Mouse (Mus musculus): ENCODE measurements around the gene Cfc1. TPM values are rescaled to one million over a fixed set of nuclear protein-coding genes. Genes with fewer than 3 reads are reported as not detected.

The Cfc1 gene
- total RNA-seq, 1 experiment = 0.58 TPM

- TF ChIP-seq CHD2 (IDR thresholded peaks at IDR 0.05; ENCODE audit: low read depth, low read length) (no peak), MAFK (IDR thresholded peaks at IDR 0.05; ENCODE audit: insufficient read depth, low read depth, low read length) (no peak), ZC3H11A (IDR thresholded peaks at IDR 0.05; ENCODE audit: borderline replicate concordance, low read depth, low read length) (no peak), ZNF384 (IDR thresholded peaks at IDR 0.05; ENCODE audit: low read depth, low read length) (no peak), HCFC1 (IDR thresholded peaks at IDR 0.05; ENCODE audit: borderline replicate concordance, insufficient read depth, low read length) (no peak)
- in situ Hi-C loops (cut with MboI; ENCODE audit: low sequenced_read_pairs in 2 of 2, unreplicated experiment in 2 of 2) = no loop called here
- no peak for DNase-seq (ENCODE audit: low read depth, low spot score)
Measured at GRCm38 (mm10) chr1:34554275-34554674, 18.8 kb downstream of the Cfc1 start.

GRCm38 (mm10) chr1:34560843-34561242 is 25.4 kb downstream of the Cfc1 start, which contains the start of gene Prss40:
Gene Prss40, minus strand, starts transcription at chr1:34560943.
- H3K9ac ChIP-seq (ENCODE audit: insufficient read depth, low read depth, low read length, poor library complexity, severe bottlenecking) = 0 out of 2 replicates have a peak within 1 kb of the TSS, but pooled peaks have one; percentile 11
- peaks cover 0 to 2% of the 10 kb centered on the region in 2 experiments; a peak in 1 of 4 replicates for H3K4me1 ChIP-seq (ENCODE audit: control insufficient read depth in 2 of 2, insufficient read depth in 2 of 2, low read length in 2 of 2, poor library complexity in 1 of 2)
- no peaks in the 10 kb centered on the region for H3K36me3 ChIP-seq (ENCODE audit: control insufficient read depth, insufficient read depth, low read length, poor library complexity, severe bottlenecking)
- H3K9me3 ChIP-seq (ENCODE audit: control insufficient read depth, insufficient read depth, low read depth, low read length) = no peaks in the 10 kb centered on the region
- DNase-seq (ENCODE audit: low read depth, low spot score) = no peak
- H3K27ac ChIP-seq (ENCODE audit: insufficient read depth, low read depth, low read length, poor library complexity, severe bottlenecking) = no peak within 1 kb of the TSS
- TF ChIP-seq ZNF384 (IDR thresholded peaks at IDR 0.05; ENCODE audit: low read depth, low read length) (no peak), MAFK (IDR thresholded peaks at IDR 0.05; ENCODE audit: insufficient read depth, low read depth, low read length) (no peak), CHD2 (IDR thresholded peaks at IDR 0.05; ENCODE audit: low read depth, low read length) (no peak), HCFC1 (IDR thresholded peaks at IDR 0.05; ENCODE audit: borderline replicate concordance, insufficient read depth, low read length) (no peak), ZC3H11A (IDR thresholded peaks at IDR 0.05; ENCODE audit: borderline replicate concordance, low read depth, low read length) (no peak)
- in situ Hi-C loops (cut with MboI; ENCODE audit: low sequenced_read_pairs in 2 of 2, unreplicated experiment in 2 of 2) = no loop called here
- H3K4me3 ChIP-seq (ENCODE audit: insufficient read depth in 1 of 2, low read depth in 1 of 2, low read length in 2 of 2, poor library complexity in 1 of 2, severe bottlenecking in 1 of 2) = peak within 1 kb of the TSS in 1 of 2 experiments; percentile 5; a peak in 1 of 4 replicates

More at GRCm38 (mm10) chr1:34554275-34554674, 18.8 kb downstream of the Cfc1 start:
- Histone ChIP-seq H3K4me3 (ENCODE audit: insufficient read depth in 1 of 2, low read depth in 1 of 2, low read length in 2 of 2, poor library complexity in 1 of 2, severe bottlenecking in 1 of 2) (no peak overlapping the region), H3K9me3 (ENCODE audit: control insufficient read depth, insufficient read depth, low read depth, low read length) (no peaks in the 10 kb centered on the region), H3K4me1 (ENCODE audit: control insufficient read depth in 2 of 2, insufficient read depth in 2 of 2, low read length in 2 of 2, poor library complexity in 1 of 2) (no peaks in the 10 kb centered on the region), H3K9ac (ENCODE audit: insufficient read depth, low read depth, low read length, poor library complexity, severe bottlenecking) (no peak overlapping the region), H3K36me3 (ENCODE audit: control insufficient read depth, insufficient read depth, low read length, poor library complexity, severe bottlenecking) (no peaks in the 10 kb centered on the region), H3K27ac (ENCODE audit: insufficient read depth, low read depth, low read length, poor library complexity, severe bottlenecking) (no peak overlapping the region)

- Histone ChIP-seq H3K27ac (ENCODE audit: insufficient read depth, low read depth, low read length, poor library complexity, severe bottlenecking) (no peak overlapping the region), H3K9me3 (ENCODE audit: control insufficient read depth, insufficient read depth, low read depth, low read length) (no peaks in the 10 kb centered on the region; the same call in 1 of the 2 replicates), H3K4me3 (ENCODE audit: insufficient read depth in 1 of 2, low read depth in 1 of 2, low read length in 2 of 2, poor library complexity in 1 of 2, severe bottlenecking in 1 of 2) (no peak overlapping the region), H3K9ac (ENCODE audit: insufficient read depth, low read depth, low read length, poor library complexity, severe bottlenecking) (no peak overlapping the region), H3K36me3 (ENCODE audit: control insufficient read depth, insufficient read depth, low read length, poor library complexity, severe bottlenecking) (no peaks in the 10 kb centered on the region), H3K4me1 (ENCODE audit: control insufficient read depth in 2 of 2, insufficient read depth in 2 of 2, low read length in 2 of 2, poor library complexity in 1 of 2) (peaks cover 0 to 2% of the 10 kb centered on the region in 2 experiments; a peak in 1 of 4 replicates)
- TF ChIP-seq ZNF384 (IDR thresholded peaks at IDR 0.05; ENCODE audit: low read depth, low read length) (no peak), CHD2 (IDR thresholded peaks at IDR 0.05; ENCODE audit: low read depth, low read length) (no peak), HCFC1 (IDR thresholded peaks at IDR 0.05; ENCODE audit: borderline replicate concordance, insufficient read depth, low read length) (no peak), ZC3H11A (IDR thresholded peaks at IDR 0.05; ENCODE audit: borderline replicate concordance, low read depth, low read length) (no peak), MAFK (IDR thresholded peaks at IDR 0.05; ENCODE audit: insufficient read depth, low read depth, low read length) (no peak)
- no peak for DNase-seq (ENCODE audit: low read depth, low spot score)
- in situ Hi-C loops (cut with MboI; ENCODE audit: low sequenced_read_pairs in 2 of 2, unreplicated experiment in 2 of 2) = no loop called here
Measured at GRCm38 (mm10) chr1:34564383-34565045, 29.1 kb downstream of the Cfc1 start.

GRCm38 (mm10) chr1:34568120-34568519 is 32.7 kb downstream of the Cfc1 start:
- in situ Hi-C loops (cut with MboI; ENCODE audit: low sequenced_read_pairs in 2 of 2, unreplicated experiment in 2 of 2) = no loop called here
- no peak overlapping the region for H3K9ac ChIP-seq (ENCODE audit: insufficient read depth, low read depth, low read length, poor library complexity, severe bottlenecking)
- H3K9me3 ChIP-seq (ENCODE audit: control insufficient read depth, insufficient read depth, low read depth, low read length) = no peaks in the 10 kb centered on the region; the same call in 1 of the 2 replicates
- peaks cover 2 to 3% of the 10 kb centered on the region in 2 experiments; a peak in 2 of 4 replicates for H3K4me1 ChIP-seq (ENCODE audit: control insufficient read depth in 2 of 2, insufficient read depth in 2 of 2, low read length in 2 of 2, poor library complexity in 1 of 2)
- H3K27ac ChIP-seq (ENCODE audit: insufficient read depth, low read depth, low read length, poor library complexity, severe bottlenecking) = no peak overlapping the region
- no peaks in the 10 kb centered on the region for H3K36me3 ChIP-seq (ENCODE audit: control insufficient read depth, insufficient read depth, low read length, poor library complexity, severe bottlenecking)
- DNase-seq (ENCODE audit: low read depth, low spot score) = no peak
- TF ChIP-seq CHD2 (IDR thresholded peaks at IDR 0.05; ENCODE audit: low read depth, low read length) (no peak), ZC3H11A (IDR thresholded peaks at IDR 0.05; ENCODE audit: borderline replicate concordance, low read depth, low read length) (no peak), ZNF384 (IDR thresholded peaks at IDR 0.05; ENCODE audit: low read depth, low read length) (no peak), MAFK (IDR thresholded peaks at IDR 0.05; ENCODE audit: insufficient read depth, low read depth, low read length) (no peak), HCFC1 (IDR thresholded peaks at IDR 0.05; ENCODE audit: borderline replicate concordance, insufficient read depth, low read length) (no peak)
- no peak overlapping the region for H3K4me3 ChIP-seq (ENCODE audit: insufficient read depth in 1 of 2, low read depth in 1 of 2, low read length in 2 of 2, poor library complexity in 1 of 2, severe bottlenecking in 1 of 2)
